Mouse (Mus musculus) lung, postnatal 0 days (tissue): ENCODE data around the gene Arid5b.

Experiments used
- CTCF ChIP-seq: IDR thresholded peaks from 2 replicates; pipeline ENCODE4 v1.5.1; 2016; ENCODE audit warnings: antibody characterized with exemption, mild to moderate bottlenecking
- EP300 ChIP-seq: IDR thresholded peaks from 2 replicates; pipeline ENCODE4 v1.6.1; 2016; ENCODE audit warnings: antibody characterized with exemption, mild to moderate bottlenecking, control low read depth

DNA sequence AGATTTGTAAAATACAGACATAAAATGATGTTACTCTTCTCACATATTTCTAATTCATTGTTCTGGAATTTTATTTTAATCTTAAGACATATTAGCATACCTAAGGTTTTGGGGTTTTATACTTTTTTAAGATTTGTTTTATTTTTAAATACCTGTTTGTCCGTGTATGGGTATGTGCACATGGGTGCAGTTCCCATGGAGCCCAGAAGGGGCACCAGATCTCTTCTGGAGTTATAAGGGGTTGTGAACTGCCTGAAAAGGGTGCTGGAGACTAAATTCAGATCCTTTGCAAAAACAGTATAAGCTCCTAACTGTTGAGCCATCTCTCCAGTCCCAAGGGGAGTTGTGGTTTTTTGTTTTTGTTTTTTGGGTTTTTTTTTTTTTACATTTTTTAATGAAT is 220.2 kb downstream of the Arid5b start:
- TF ChIP-seq CTCF: peak; percentile 46
- TF ChIP-seq EP300: no peak
